Mouse (Mus musculus): ENCODE data around the gene 9030025P20Rik. TPM values are rescaled to one million over a fixed set of nuclear protein-coding genes. Genes with fewer than 3 reads are reported as not detected.
"Not testable (repeated sequence)": the region's sequence is repeated elsewhere in the genome, so short reads cannot be mapped to it uniquely, and the experiment has no call there.

9030025P20Rik gene
- polyA plus RNA-seq, 1 experiment from 2014 or later = 6.4 TPM

DNA sequence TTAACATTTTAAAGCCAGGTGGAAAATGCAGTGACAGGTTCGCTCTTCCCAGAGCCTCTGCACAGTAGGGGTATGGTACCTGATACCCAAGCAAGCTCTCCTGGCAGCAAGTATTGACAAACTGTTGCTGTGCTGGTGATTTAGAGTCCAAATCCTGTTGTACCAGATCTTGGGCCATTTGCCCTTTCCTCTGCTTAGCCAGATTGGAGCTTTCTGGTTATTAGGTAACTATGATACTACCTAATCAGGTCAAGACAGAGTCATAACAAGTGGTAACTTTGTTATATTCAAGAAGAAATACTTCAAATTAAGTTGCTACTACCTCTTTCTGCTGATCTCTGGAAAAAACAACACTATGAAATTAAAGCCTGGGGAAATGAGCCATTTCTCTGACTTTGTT is 33.7 kb upstream of the 9030025P20Rik start:
- Histone ChIP-seq H3K9ac (ENCODE audit: low read length) (no peak overlapping the region), H3K4me1 (ENCODE audit: control insufficient read depth, insufficient read depth, low read length) (peaks cover 10% of the 10 kb centered on the region), H3K27me3 (ENCODE audit: control insufficient read depth, insufficient read depth, low read length) (no peaks in the 10 kb centered on the region), H3K36me3 (ENCODE audit: control insufficient read depth, insufficient read depth, low read length) (no peaks in the 10 kb centered on the region), H3K27ac (ENCODE audit: low read length) (no peak overlapping the region), H3K9me3 (replicated peaks; ENCODE audit: control insufficient read depth, low read length) (no peaks in the 10 kb centered on the region), H3K4me3 (replicated peaks; ENCODE audit: low read length) (no peak overlapping the region), H3K4me2 (ENCODE audit: low read depth, low read length) (peak overlapping the region; percentile 93)
- ATAC-seq (ENCODE audit: insufficient read depth, low FRiP score) = no peak
- WGBS = 89% methylated on average over 1 of the region's 1 CpGs

DNA sequence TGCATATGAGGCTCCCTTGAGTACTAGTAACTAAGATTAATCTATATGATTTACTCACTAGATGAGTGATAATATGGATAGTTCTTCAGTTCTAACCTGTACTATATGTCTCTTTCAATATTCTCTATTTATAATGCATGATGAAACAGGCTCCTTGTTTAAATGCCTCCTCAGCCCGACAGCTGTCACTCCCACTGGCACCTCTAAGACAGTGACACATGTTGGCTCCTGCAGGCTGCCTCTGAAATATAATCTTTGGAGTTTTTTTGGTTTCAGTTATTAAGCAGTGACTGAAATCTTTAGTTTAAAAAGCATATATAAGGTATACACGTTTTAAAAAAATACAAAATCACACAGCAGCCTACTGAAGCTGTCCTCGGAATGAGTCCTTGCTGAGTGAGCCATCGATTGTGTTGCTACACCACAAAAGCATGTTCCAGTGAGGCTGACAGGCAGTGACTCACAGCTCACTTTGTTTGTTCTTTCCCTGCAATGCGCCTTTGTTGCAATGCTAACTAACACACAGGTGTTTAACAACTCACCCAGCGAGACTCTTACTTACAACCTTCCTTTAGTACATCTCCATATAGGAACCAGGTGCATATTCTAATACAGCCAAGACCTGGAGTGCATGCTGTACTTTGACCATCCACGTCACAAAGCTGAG is 29.0 kb upstream of the 9030025P20Rik start:
- Histone ChIP-seq H3K27ac (ENCODE audit: low read length) (no peak overlapping the region), H3K4me2 (ENCODE audit: low read depth, low read length) (no peak overlapping the region), H3K9ac (ENCODE audit: low read length) (no peak overlapping the region), H3K36me3 (ENCODE audit: control insufficient read depth, insufficient read depth, low read length) (peaks cover 15% of the 10 kb centered on the region), H3K4me3 (replicated peaks; ENCODE audit: low read length) (no peak overlapping the region), H3K9me3 (replicated peaks; ENCODE audit: control insufficient read depth, low read length) (no peaks in the 10 kb centered on the region), H3K4me1 (ENCODE audit: control insufficient read depth, insufficient read depth, low read length) (peaks cover 3% of the 10 kb centered on the region), H3K27me3 (ENCODE audit: control insufficient read depth, insufficient read depth, low read length) (no peaks in the 10 kb centered on the region)
- peak; percentile 50; the same call in 1 of the 2 replicates for ATAC-seq (ENCODE audit: insufficient read depth, low FRiP score)
- 74% methylated on average over 7 of the region's 7 CpGs for WGBS

DNA sequence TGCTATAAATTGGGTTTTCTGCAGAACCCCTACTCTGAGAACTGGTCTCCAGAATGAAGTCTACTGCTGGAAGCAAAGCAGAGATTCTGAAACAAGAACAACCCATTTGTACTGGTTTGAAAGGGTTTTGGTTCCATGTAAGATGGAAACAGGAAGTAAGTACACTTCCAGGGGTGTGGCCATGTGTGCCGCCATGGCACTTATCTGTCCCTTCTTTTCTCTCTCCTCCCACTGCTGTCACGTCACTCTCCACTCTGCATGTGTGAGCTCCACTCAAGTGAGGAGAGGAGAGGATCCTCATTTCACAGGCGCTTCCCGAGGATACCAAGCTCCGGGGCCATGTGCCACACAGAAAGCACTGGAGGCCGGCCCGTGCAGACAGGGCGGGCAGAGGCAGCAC is 24.8 kb upstream of the 9030025P20Rik start:
- 88% methylated on average over 8 of the region's 8 CpGs for WGBS
- Histone ChIP-seq H3K9me3 (replicated peaks; ENCODE audit: control insufficient read depth, low read length) (no peaks in the 10 kb centered on the region), H3K4me3 (replicated peaks; ENCODE audit: low read length) (no peak overlapping the region), H3K4me2 (ENCODE audit: low read depth, low read length) (no peak overlapping the region), H3K36me3 (ENCODE audit: control insufficient read depth, insufficient read depth, low read length) (peaks cover 15% of the 10 kb centered on the region), H3K27me3 (ENCODE audit: control insufficient read depth, insufficient read depth, low read length) (no peaks in the 10 kb centered on the region), H3K9ac (ENCODE audit: low read length) (no peak overlapping the region), H3K4me1 (ENCODE audit: control insufficient read depth, insufficient read depth, low read length) (no peaks in the 10 kb centered on the region), H3K27ac (ENCODE audit: low read length) (no peak overlapping the region)
- ATAC-seq (ENCODE audit: insufficient read depth, low FRiP score) = no peak

DNA sequence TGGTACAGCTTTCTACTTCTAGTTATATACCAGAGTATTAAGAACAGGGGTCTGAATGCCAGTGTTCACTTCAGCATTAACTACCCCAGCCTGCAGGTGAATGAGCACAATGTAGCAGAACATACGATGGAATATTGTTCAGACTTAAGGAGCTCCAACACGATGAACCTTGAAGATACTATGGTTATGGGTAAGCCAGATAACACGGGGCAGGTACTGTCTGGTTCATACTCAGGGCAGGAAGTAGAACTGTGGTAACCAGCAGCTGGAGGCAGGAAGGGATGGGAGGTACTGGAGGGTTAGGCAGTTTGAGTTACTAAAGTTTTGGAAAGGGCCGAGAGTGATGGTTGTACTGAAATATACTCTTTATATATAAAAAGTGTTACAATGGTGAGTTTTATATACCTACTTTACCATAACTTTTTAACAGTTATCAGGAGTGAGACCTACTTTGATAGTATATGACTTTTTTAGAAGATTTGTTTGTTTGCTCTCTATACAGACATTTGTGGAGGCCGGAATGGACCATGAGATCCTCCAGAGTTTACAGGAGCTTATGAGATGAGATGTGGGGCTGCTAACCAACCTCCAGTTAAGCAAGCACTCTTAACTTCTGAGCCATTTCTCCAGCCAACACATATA is 19.5 kb upstream of the 9030025P20Rik start:
- no peak overlapping the region for H3K4me3 ChIP-seq (replicated peaks; ENCODE audit: low read length)
- WGBS = 82% methylated on average over 5 of the region's 5 CpGs
- no peak overlapping the region for H3K9ac ChIP-seq (ENCODE audit: low read length)
- H3K4me2 ChIP-seq (ENCODE audit: low read depth, low read length) = no peak overlapping the region
- H3K4me1 ChIP-seq (ENCODE audit: control insufficient read depth, insufficient read depth, low read length) = peaks cover 3% of the 10 kb centered on the region
- no peak for ATAC-seq (ENCODE audit: insufficient read depth, low FRiP score)
- H3K27ac ChIP-seq (ENCODE audit: low read length) = no peak overlapping the region
- H3K9me3 ChIP-seq (replicated peaks; ENCODE audit: control insufficient read depth, low read length) = no peaks in the 10 kb centered on the region
- H3K36me3 ChIP-seq (ENCODE audit: control insufficient read depth, insufficient read depth, low read length) = peaks cover 4% of the 10 kb centered on the region; the same call in 1 of the 2 replicates
- no peaks in the 10 kb centered on the region for H3K27me3 ChIP-seq (ENCODE audit: control insufficient read depth, insufficient read depth, low read length)

DNA sequence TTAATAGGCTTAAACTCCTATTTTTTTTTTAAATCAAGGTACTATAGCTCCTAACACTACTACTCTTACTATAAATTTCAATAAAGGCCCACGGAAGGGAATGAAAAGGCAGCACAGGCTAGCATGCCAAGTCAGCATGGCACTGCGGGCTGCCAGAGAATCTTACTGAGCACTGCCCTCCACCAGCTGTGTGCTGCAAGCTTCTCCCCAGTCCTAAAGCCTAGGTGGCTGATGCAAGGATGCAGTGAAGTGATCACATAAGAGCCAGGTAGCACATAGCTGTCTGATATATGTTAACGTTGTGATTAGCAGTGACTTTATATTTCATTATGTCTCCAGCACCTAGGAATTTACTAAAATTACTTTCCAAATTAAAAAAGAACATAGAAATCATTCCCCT is 18.3 kb upstream of the 9030025P20Rik start:
- H3K27me3 ChIP-seq (ENCODE audit: control insufficient read depth, insufficient read depth, low read length) = no peaks in the 10 kb centered on the region
- 22% methylated on average over 3 of the region's 3 CpGs for WGBS
- H3K9ac ChIP-seq (ENCODE audit: low read length) = peak overlapping the region; percentile 65
- no peak overlapping the region for H3K27ac ChIP-seq (ENCODE audit: low read length)
- peak overlapping the region; percentile 39 for H3K4me3 ChIP-seq (replicated peaks; ENCODE audit: low read length)
- no peaks in the 10 kb centered on the region for H3K9me3 ChIP-seq (replicated peaks; ENCODE audit: control insufficient read depth, low read length)
- peaks cover 3% of the 10 kb centered on the region for H3K4me1 ChIP-seq (ENCODE audit: control insufficient read depth, insufficient read depth, low read length)
- H3K36me3 ChIP-seq (ENCODE audit: control insufficient read depth, insufficient read depth, low read length) = no peaks in the 10 kb centered on the region
- no peak for ATAC-seq (ENCODE audit: insufficient read depth, low FRiP score)
- H3K4me2 ChIP-seq (ENCODE audit: low read depth, low read length) = peak overlapping the region; percentile 62

DNA sequence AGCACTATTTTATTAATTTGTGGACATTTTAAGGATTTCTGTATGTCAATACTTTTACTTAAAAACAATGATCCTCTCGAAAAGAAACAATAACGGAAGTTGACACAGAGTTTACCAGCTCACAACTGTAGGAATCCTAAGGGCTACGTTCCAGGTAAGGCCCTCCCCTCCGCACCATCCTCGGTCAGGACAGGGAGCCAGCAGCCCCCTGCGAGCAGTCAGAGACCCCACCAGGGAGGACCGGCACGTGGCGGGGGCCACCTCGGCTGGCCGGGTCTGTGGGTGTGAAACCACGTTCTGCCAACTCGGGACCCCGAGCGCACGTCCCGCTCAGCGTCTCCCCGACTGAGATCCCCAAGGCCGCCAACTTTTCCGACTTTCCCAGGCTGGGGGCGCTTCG is 17.7 kb upstream of the 9030025P20Rik start:
- peak; percentile 3; the same call in 1 of the 2 replicates for ATAC-seq (ENCODE audit: insufficient read depth, low FRiP score)

DNA sequence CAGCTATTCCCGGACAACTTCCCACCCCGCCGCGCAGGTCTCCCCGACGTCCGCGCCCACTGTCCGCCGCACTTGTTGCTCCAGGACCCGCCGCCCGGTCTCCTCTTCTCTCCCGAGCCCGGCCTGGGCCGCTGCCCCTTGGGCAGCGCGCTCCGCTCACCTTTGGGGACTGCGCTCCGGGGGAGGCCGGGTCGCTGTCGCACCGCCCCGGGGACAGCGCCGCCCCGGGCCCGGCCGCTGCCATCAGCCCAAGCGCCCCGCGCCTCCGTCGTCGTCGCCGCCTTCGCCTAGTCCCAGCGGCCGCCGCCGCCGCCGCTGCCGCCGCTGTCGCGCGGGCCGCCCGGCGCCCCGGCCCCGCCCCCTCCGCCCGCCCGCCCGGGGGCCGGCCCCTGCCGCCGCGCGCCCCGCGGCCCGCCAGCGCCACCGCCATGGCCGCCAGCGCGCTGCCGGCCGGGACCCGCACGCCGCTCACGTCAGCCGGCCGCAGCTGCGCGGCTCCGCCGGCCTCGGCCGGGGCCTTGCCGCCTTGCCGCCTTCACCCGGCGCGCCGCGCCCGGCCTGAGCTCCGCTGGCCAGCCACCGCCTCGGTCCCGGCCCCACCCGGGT is 17.2 kb upstream of the 9030025P20Rik start, which contains the start of gene Phf10:
Gene Phf10, minus strand, starts transcription at position 323 of the 606 bp plus-strand sequence.
- H3K27me3 ChIP-seq (ENCODE audit: control insufficient read depth, insufficient read depth, low read length); H3K36me3 ChIP-seq (ENCODE audit: control insufficient read depth, insufficient read depth, low read length); H3K4me1 ChIP-seq (ENCODE audit: control insufficient read depth, insufficient read depth, low read length); H3K9me3 ChIP-seq (replicated peaks; ENCODE audit: control insufficient read depth, low read length): not testable (repeated sequence)
- H3K27ac ChIP-seq (ENCODE audit: low read length) = peak within 1 kb of the TSS; percentile 62; the same call in 1 of the 2 replicates
- under 1% methylated on average over 45 of the region's 100 CpGs for WGBS
- peak; percentile 83 for ATAC-seq (ENCODE audit: insufficient read depth, low FRiP score)
- peak within 1 kb of the TSS; percentile 78 for H3K4me3 ChIP-seq (replicated peaks; ENCODE audit: low read length)
- H3K4me2 ChIP-seq (ENCODE audit: low read depth, low read length) = peak within 1 kb of the TSS; percentile 80
- H3K9ac ChIP-seq (ENCODE audit: low read length) = peak within 1 kb of the TSS; percentile 84

More for the DNA sequence above, 17.7 kb upstream of the 9030025P20Rik start:
- H3K4me2 ChIP-seq (ENCODE audit: low read depth, low read length) = peak overlapping the region; percentile 80
- peak overlapping the region; percentile 78 for H3K4me3 ChIP-seq (replicated peaks; ENCODE audit: low read length)
- peak overlapping the region; percentile 84 for H3K9ac ChIP-seq (ENCODE audit: low read length)
- H3K27me3 ChIP-seq (ENCODE audit: control insufficient read depth, insufficient read depth, low read length) = no peaks in the 10 kb centered on the region
- no peaks in the 10 kb centered on the region for H3K9me3 ChIP-seq (replicated peaks; ENCODE audit: control insufficient read depth, low read length)
- H3K36me3 ChIP-seq (ENCODE audit: control insufficient read depth, insufficient read depth, low read length) = no peaks in the 10 kb centered on the region
- H3K27ac ChIP-seq (ENCODE audit: low read length) = no peak overlapping the region
- H3K4me1 ChIP-seq (ENCODE audit: control insufficient read depth, insufficient read depth, low read length) = peaks cover 3% of the 10 kb centered on the region
- WGBS = 0% methylated on average over 18 of the region's 23 CpGs

DNA sequence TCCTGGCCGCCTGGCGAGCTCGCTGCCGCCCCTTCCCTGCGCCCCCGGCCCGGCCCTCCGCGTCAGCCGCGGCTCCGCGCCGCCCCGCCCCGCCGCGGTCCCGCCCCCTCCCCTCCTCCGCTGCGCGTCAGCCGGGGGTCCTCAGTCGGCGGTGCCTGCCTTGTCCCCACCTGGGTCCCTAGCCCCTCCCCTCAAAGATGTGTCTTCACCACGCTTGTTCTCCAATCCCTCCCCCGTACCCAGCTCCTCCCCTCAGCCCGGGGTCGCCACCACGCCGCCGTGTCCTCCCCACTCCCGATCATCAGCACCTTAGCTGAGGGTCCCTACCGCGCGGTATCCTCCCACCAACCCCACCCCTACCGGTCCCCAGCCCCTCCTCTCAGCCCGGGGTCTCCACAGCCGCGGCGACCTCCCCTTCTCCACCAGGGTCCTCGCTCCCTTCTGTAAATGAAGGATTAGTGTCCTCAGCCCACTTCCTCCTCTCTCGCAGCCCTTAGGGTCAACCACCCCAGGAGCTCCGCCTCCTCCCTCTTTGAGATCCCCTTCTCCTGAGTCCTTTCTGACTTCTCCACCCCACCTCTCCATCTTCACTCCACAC is 16.6 kb upstream of the 9030025P20Rik start:
- H3K36me3 ChIP-seq (ENCODE audit: control insufficient read depth, insufficient read depth, low read length); H3K4me1 ChIP-seq (ENCODE audit: control insufficient read depth, insufficient read depth, low read length); H3K4me2 ChIP-seq (ENCODE audit: low read depth, low read length); H3K27me3 ChIP-seq (ENCODE audit: control insufficient read depth, insufficient read depth, low read length); H3K9me3 ChIP-seq (replicated peaks; ENCODE audit: control insufficient read depth, low read length); H3K4me3 ChIP-seq (replicated peaks; ENCODE audit: low read length); H3K9ac ChIP-seq (ENCODE audit: low read length); H3K27ac ChIP-seq (ENCODE audit: low read length): not testable (repeated sequence)
- peak; percentile 91 for ATAC-seq (ENCODE audit: insufficient read depth, low FRiP score)
- WGBS = no CpG with 5 or more reads among the region's 44 CpGs
